Mouse (Mus musculus): ENCODE data around the gene Megf9.

Gene Megf9

GRCm38 (mm10) chr4:70420202-70420601, 114.6 kb downstream of the Megf9 start:
- DNase-seq (ENCODE audit: low spot score): no peak

DNA sequence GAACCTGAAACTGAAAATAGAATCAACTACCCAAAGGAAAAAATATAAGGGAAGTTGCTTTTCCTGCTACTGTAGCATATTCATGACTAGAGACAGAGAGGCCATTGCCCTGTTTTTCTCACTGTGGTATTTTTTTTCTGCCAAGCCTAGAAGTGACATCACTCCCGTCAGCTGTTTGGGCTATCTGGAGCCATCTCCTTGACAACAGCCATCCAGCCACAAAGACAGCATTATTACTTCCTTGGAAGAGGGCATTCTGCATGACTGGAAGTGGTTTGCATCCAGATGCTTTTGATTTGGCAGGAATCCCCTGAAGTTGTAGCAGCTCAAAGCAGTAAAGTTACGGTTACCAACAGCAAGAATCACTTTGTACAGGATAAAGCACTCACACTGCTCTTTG, 122.7 kb downstream of the Megf9 start:
- DNase-seq (ENCODE audit: low spot score): no peak

- DNase-seq (ENCODE audit: low spot score): peak; percentile 97
Measured at GRCm38 (mm10) chr4:70409994-70410721, 124.6 kb downstream of the Megf9 start, which contains the start of gene Cdk5rap2. Cdk5rap2 (minus strand) TSS chr4:70410443.

DNA sequence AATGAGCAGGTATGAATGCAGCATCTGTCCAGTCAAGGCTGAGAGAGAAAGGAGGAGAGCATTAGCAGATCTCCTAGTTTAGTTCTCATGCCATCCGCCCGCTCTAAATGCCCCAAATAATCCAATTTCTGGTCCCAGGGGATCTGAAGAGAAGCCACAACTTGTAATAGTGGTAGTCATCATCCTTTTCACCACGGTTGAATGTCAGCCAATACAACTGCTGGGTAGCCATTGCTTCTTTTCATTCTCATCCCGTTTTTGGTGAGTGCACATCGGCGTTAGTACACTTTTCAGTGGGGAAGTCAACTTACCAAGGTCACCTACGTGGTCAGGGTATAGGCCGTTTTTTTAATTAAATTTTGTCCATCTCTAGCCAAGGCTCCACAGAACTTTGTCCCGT, 125.3 kb downstream of the Megf9 start:
- DNase-seq (ENCODE audit: low spot score): no peak

GRCm38 (mm10) chr4:70402109-70402819, 132.5 kb downstream of the Megf9 start:
- no peak for DNase-seq (ENCODE audit: low spot score)

DNA sequence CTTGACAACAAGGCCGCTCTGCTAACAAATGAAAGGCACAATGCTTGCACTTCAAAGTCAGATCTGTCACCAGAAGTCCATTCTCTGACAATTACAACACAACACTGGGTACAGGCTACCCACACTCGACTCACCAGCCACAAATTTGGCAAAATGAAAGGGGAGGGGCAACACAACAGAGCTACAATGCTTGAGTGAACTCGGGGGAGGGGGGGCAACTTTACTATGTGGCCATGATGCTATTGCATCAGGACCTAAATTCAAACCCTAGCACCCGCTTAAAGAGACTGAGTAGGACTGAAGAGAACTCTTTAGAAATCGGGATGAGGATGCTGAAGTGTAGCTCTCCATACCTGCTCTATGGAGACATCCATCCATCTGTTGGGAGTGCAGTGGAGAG, 135.3 kb downstream of the Megf9 start:
- no peak for DNase-seq (ENCODE audit: low spot score)

DNA sequence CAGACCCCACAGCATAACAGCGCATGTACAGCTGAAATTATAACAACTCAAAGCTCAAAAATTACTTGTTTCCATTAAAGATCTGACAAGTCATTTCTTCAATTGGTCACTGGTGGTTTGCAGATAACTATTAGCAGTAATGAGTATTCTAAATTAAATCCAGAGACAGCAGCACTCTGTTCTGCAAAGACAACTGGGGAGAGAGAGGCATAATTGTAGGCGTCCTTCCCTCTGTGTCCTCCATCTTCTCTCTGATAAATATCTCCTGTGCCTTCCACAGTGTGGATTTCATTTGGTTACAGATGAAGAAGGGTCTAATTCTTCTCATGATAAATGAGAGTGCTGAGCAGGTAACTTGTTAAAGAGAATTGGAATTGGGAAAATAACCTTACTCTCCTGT, 135.7 kb downstream of the Megf9 start:
- no peak for DNase-seq (ENCODE audit: low spot score)

DNA sequence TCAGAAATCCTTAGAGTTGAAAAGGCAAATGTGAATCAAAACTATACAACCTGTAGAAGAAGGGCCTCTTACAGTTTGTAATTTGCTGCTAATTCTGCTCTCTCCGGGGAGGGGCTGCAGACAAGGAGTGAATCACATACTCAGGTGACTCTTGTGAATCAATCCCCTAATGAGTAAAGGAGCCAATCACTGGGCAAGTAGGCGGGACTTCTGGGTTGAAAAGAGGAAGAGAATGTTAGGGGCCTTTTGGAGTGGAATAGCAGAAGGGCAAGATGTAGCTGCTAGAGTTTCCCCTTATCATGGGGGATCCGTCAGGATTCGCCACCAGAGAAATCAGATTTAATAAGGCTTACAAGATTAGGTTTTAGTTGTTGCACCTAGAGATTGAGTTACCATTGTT, 136.7 kb downstream of the Megf9 start:
- DNase-seq (ENCODE audit: low spot score): no peak

- no peak for DNase-seq (ENCODE audit: low spot score)
Measured at GRCm38 (mm10) chr4:70396701-70397100, 138.1 kb downstream of the Megf9 start.

GRCm38 (mm10) chr4:70394736-70395135, 140.1 kb downstream of the Megf9 start:
- DNase-seq (ENCODE audit: low spot score): no peak

DNA sequence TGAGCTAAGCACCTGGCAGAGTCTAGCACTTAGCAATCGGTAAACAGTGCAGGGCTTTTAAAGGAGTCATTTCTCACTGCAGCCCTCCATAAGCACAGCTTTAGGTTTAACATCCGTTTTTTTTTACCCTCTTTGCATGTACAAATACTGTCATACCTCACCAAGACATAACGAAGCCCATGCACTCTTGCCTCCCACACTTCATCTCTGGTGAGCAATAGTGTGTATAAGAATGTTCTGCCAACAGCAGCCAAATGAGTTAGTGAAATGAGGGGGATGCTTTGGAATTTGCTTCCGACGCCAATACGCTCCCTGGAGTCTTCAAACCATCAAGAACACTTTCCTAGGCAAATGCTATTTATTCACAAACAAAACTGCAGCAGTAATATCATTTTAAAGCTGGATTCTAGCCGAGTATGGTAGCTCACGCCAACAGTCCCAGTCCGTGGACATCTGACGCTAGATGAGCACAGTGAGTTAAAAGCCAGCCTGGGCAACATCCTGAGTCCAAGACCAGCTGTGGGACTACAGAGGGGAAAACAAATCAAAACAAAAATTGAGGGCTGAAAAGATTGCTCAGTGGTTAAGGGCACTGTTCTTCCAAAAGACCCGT, 142.9 kb downstream of the Megf9 start:
- no peak for DNase-seq (ENCODE audit: low spot score)

GRCm38 (mm10) chr4:70391073-70391472, 143.7 kb downstream of the Megf9 start:
- no peak for DNase-seq (ENCODE audit: low spot score)

GRCm38 (mm10) chr4:70386206-70386605, 148.6 kb downstream of the Megf9 start:
- no peak for DNase-seq (ENCODE audit: low spot score)

DNA sequence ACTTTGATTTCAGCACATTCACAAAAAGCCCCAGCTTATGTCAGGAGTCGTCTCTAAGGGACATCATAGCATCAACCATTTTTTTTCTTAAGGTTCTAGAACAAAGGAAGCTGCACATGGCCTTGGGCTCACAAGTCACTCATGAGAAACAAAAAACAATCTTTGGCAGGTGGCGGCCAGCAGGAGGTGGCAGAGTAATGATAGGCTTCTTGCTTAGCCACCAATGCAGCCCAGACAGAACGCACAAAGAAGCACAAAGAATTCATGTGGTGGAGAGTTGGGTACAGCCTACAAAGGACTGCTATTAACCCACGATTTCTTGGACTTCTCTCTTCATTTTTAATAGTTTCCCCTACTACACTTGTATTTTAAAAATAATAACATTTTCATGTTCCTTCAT, 157.4 kb downstream of the Megf9 start:
- no peak for DNase-seq (ENCODE audit: low spot score)
